Mouse (Mus musculus): ENCODE results near the gene Dgcr8.

DNA sequence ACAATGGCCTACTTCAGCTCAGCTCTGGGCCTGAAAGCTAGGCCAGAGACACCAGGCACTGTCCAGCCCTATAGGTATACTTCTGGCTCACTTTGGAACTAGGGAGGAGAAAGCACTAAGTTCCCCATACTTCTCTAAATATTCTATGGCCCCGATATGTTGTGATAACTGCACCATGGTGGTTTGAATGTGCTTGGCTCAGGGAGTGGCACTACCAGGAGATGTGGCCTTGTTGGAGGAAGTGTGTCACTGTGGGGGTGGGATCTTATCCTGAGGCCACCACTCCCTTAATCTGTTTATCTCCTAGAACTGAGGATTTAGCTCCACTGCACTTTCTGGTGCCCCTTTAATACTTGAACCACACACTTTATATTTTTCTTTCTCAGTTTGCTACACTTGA is 19.1 kb upstream of the Dgcr8 start:
- TF ChIP-seq MYOG (IDR thresholded peaks at IDR 0.05; ENCODE audit: control insufficient read depth in 1 of 3, insufficient read depth in 1 of 3, insufficient read length in 2 of 3, low read depth in 2 of 3), result no peak
- no peak for TF ChIP-seq POLR2A (IDR thresholded peaks at IDR 0.05; ENCODE audit: insufficient read length, low read depth)
- no peak for TF ChIP-seq MAX (IDR thresholded peaks at IDR 0.05; ENCODE audit: low read depth)
- no peak for TF ChIP-seq CEBPB (IDR thresholded peaks at IDR 0.05; ENCODE audit: insufficient read depth, poor library complexity, severe bottlenecking)
- no peak for TF ChIP-seq POLR2AphosphoS2 (IDR thresholded peaks at IDR 0.05; ENCODE audit: insufficient read length, low read depth)
- no peak for TF ChIP-seq REST (IDR thresholded peaks at IDR 0.05; ENCODE audit: insufficient read depth, insufficient read length)
- no peak for TF ChIP-seq USF1 (IDR thresholded peaks at IDR 0.05; ENCODE audit: low read depth)
- no peak for TF ChIP-seq E2F4 (IDR thresholded peaks at IDR 0.05; ENCODE audit: insufficient read depth)
